Mouse (Mus musculus) layer of hippocampus, adult 9-10 months (tissue): ENCODE data around the gene Fndc8.

ENCODE experiments used
- DNase-seq: peaks from one replicate; pipeline ENCODE4 v3.0.0; 2022; ENCODE audit warnings: low spot score

Gene Fndc8

GRCm38 (mm10) chr11:82891936-82892335 is at the start of gene Fndc8:
TSS of gene Fndc8 (plus strand) at chr11:82892124.
- DNase-seq: no peak

GRCm38 (mm10) chr11:82844771-82845414 is 47.0 kb upstream of the Fndc8 start:
- DNase-seq: no peak

- DNase-seq: no peak
Observed at GRCm38 (mm10) chr11:82845415-82846078, 46.4 kb upstream of the Fndc8 start.

- no peak for DNase-seq
Observed at GRCm38 (mm10) chr11:82846079-82846436, 45.9 kb upstream of the Fndc8 start.

- no peak for DNase-seq
Observed at GRCm38 (mm10) chr11:82846938-82847337, 45.0 kb upstream of the Fndc8 start.

GRCm38 (mm10) chr11:82847571-82848000 is 44.3 kb upstream of the Fndc8 start:
- DNase-seq: no peak

- DNase-seq: no peak
Observed at GRCm38 (mm10) chr11:82850259-82850658, 41.7 kb upstream of the Fndc8 start.

GRCm38 (mm10) chr11:82852115-82852514 is 39.8 kb upstream of the Fndc8 start:
- no peak for DNase-seq

GRCm38 (mm10) chr11:82852540-82852939 is 39.4 kb upstream of the Fndc8 start:
- no peak for DNase-seq

- DNase-seq: no peak
Observed at GRCm38 (mm10) chr11:82852958-82853357, 39.0 kb upstream of the Fndc8 start.

- no peak for DNase-seq
Observed at GRCm38 (mm10) chr11:82854111-82854510, 37.8 kb upstream of the Fndc8 start.

- no peak for DNase-seq
Observed at GRCm38 (mm10) chr11:82855327-82855973, 36.5 kb upstream of the Fndc8 start.

GRCm38 (mm10) chr11:82856032-82856431 is 35.9 kb upstream of the Fndc8 start:
- no peak for DNase-seq

GRCm38 (mm10) chr11:82857307-82857848 is 34.5 kb upstream of the Fndc8 start:
- no peak for DNase-seq

GRCm38 (mm10) chr11:82860759-82861158 is 31.2 kb upstream of the Fndc8 start:
- no peak for DNase-seq

GRCm38 (mm10) chr11:82861558-82861957 is 30.4 kb upstream of the Fndc8 start:
- no peak for DNase-seq

GRCm38 (mm10) chr11:82862638-82863037 is 29.3 kb upstream of the Fndc8 start:
- DNase-seq: no peak

GRCm38 (mm10) chr11:82863059-82863458 is 28.9 kb upstream of the Fndc8 start:
- no peak for DNase-seq

GRCm38 (mm10) chr11:82863488-82863931 is 28.4 kb upstream of the Fndc8 start:
- DNase-seq: no peak

- no peak for DNase-seq
Observed at GRCm38 (mm10) chr11:82865957-82866356, 26.0 kb upstream of the Fndc8 start.

GRCm38 (mm10) chr11:82866850-82867564 is 24.9 kb upstream of the Fndc8 start:
- DNase-seq: no peak

GRCm38 (mm10) chr11:82867956-82868355 is 24.0 kb upstream of the Fndc8 start:
- no peak for DNase-seq
